In the genomic region with DNA sequence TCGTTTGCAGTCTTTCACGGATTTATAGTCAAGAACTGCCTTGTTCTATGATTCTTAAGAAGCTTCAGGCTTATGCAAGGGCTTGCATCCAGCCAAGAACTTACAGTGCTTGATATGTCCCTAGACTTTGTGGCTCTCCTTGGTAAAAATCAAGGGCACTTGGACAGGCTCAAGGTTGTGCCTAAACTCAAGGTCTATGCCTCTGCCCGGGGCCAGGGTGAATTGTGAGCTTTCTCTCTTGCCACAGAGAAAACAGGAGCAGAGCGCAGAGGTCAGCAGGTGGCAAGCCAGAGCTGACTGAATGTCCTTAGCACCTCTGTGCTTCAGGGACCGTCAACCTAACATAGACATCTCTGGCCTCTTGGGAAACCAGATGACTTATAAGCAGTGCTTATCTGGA, we compare ENCODE assay signal across 26 mouse cellular contexts.
DNase-seq lines count a peak whose midpoint lies in the region; ATAC-seq lines count a peak whose summit lies in the region.
"Had no signal": no experiment of that assay in that cellular context is flagged by ENCODE, and none has a peak within 500 bp of the region (broad histone marks: within the 10 kb centered on the region; RNA-seq: fewer than 3 reads in every experiment).

No protein-coding gene starts in this region.

- H3K9ac ChIP-seq in embryonic facial prominence, embryonic 14.5 days (ENCODE audit: low read depth, low read length): no peak overlapping the region
- no peak overlapping the region for H3K9ac ChIP-seq in forebrain, embryonic 15.5 days (replicated peaks)
- H3K9ac ChIP-seq: forebrain, postnatal 0 days; hindbrain, embryonic 15.5 days; limb, embryonic 13.5 days; liver, embryonic 12.5 days; stomach, embryonic 15.5 days had no signal

- no peaks in the 10 kb centered on the region for H3K36me3 ChIP-seq in embryonic facial prominence, embryonic 14.5 days (ENCODE audit: control insufficient read depth, insufficient read depth, low read length)
- H3K36me3 ChIP-seq in forebrain, embryonic 15.5 days: no peaks in the 10 kb centered on the region
- H3K36me3 ChIP-seq: forebrain, embryonic 10.5 days; hindbrain, embryonic 15.5 days; limb, embryonic 13.5 days; liver, embryonic 12.5 days; stomach, embryonic 15.5 days had no signal

- ATAC-seq in embryonic facial prominence, embryonic 14.5 days (ENCODE audit: low read depth): no peak
- ATAC-seq in forebrain, embryonic 15.5 days (replicated peaks): no peak
- ATAC-seq: CD4-positive, CD25-positive, alpha-beta regulatory T cell, adult 4 months; forebrain, postnatal 0 days; liver, embryonic 12.5 days had no signal

- H3K27me3 ChIP-seq in embryonic facial prominence, embryonic 14.5 days (replicated peaks; ENCODE audit: control insufficient read depth, insufficient read depth, low read length): no peaks in the 10 kb centered on the region
- H3K27me3 ChIP-seq in forebrain, embryonic 15.5 days: no peaks in the 10 kb centered on the region
- H3K27me3 ChIP-seq: hindbrain, embryonic 15.5 days; limb, embryonic 13.5 days; liver, embryonic 12.5 days; stomach, embryonic 15.5 days had no signal

- WGBS in embryonic facial prominence, embryonic 14.5 days: 66% methylated on average over 5 of the region's 5 CpGs
- 91% methylated on average over 5 of the region's 5 CpGs for WGBS in forebrain, embryonic 15.5 days

- H3K4me1 ChIP-seq in embryonic facial prominence, embryonic 14.5 days (ENCODE audit: control insufficient read depth, insufficient read depth, low read length): no peaks in the 10 kb centered on the region
- H3K4me1 ChIP-seq in forebrain, embryonic 15.5 days: no peaks in the 10 kb centered on the region
- H3K4me1 ChIP-seq: hindbrain, embryonic 15.5 days; liver, embryonic 12.5 days had no signal

- DNase-seq in kidney, adult 9 months: peak; percentile 4
- DNase-seq in kidney, postnatal 36 days: no peak
- DNase-seq in adrenal gland, adult 2 months: peak; percentile 89
- DNase-seq in adrenal gland, postnatal 25 days: peak; percentile 46
- peak; percentile 65 for DNase-seq in embryonic facial prominence, embryonic 14.5 days (ENCODE audit: low spot score)
- no peak for DNase-seq in spleen, postnatal 10 days (ENCODE audit: low spot score in 2 of 2)
- DNase-seq: cerebellum, adult 18-20 months; cerebellum, postnatal 14 days; forebrain, postnatal 0 days; gastrocnemius, postnatal 36 days; heart, adult 2 months; heart, postnatal 36 days; kidney, adult 2 months; kidney, postnatal 10 days; lung, adult 2 months; midbrain, embryonic 14.5 days; right cerebral cortex, adult 18-20 months; right cerebral cortex, postnatal 4 days; thymus, adult 2 months had no signal

- H3K4me2 ChIP-seq in embryonic facial prominence, embryonic 14.5 days (ENCODE audit: low read depth, low read length): no peak overlapping the region
- H3K4me2 ChIP-seq in forebrain, embryonic 15.5 days (replicated peaks): no peak overlapping the region
- H3K4me2 ChIP-seq: hindbrain, embryonic 15.5 days; limb, embryonic 13.5 days; liver, embryonic 12.5 days; stomach, embryonic 15.5 days had no signal

- H3K4me3 ChIP-seq in embryonic facial prominence, embryonic 14.5 days (ENCODE audit: low read depth, low read length): no peak overlapping the region
- no peak overlapping the region for H3K4me3 ChIP-seq in forebrain, embryonic 15.5 days
- H3K4me3 ChIP-seq: forebrain, embryonic 10.5 days; heart, adult 2 months; hindbrain, embryonic 15.5 days; limb, embryonic 13.5 days; liver, embryonic 12.5 days; stomach, embryonic 15.5 days had no signal

- no peak overlapping the region; the same call in 1 of the 2 replicates for H3K27ac ChIP-seq in embryonic facial prominence, embryonic 14.5 days (replicated peaks; ENCODE audit: low read depth, low read length)
- no peak overlapping the region for H3K27ac ChIP-seq in forebrain, embryonic 15.5 days (replicated peaks)
- H3K27ac ChIP-seq: forebrain, embryonic 10.5 days; heart, adult 2 months; hindbrain, embryonic 15.5 days; limb, embryonic 13.5 days; liver, embryonic 12.5 days; stomach, embryonic 15.5 days had no signal

- no peaks in the 10 kb centered on the region for H3K9me3 ChIP-seq in embryonic facial prominence, embryonic 14.5 days (ENCODE audit: control insufficient read depth, low read length)
- no peaks in the 10 kb centered on the region for H3K9me3 ChIP-seq in forebrain, embryonic 15.5 days
- H3K9me3 ChIP-seq: forebrain, embryonic 10.5 days; hindbrain, embryonic 15.5 days; limb, embryonic 13.5 days; liver, embryonic 12.5 days; stomach, embryonic 15.5 days had no signal

Comparison
In these comparisons a context has a peak if more than half of its experiments do, and no peak if none do; other contexts are left out.
1. DNase-seq: peak in kidney, adult 9 months (single experiment), adrenal gland, adult 2 months (single experiment), adrenal gland, postnatal 25 days (single experiment) and embryonic facial prominence, embryonic 14.5 days (single experiment); none in kidney, postnatal 36 days (0 of 2) and spleen, postnatal 10 days (0 of 2).